Mouse (Mus musculus): ENCODE results near the gene Lamp3. TPM values are rescaled to one million over a fixed set of nuclear protein-coding genes. Genes with fewer than 3 reads are reported as not detected.

The Lamp3 gene
- total RNA-seq (2023): not detected

DNA sequence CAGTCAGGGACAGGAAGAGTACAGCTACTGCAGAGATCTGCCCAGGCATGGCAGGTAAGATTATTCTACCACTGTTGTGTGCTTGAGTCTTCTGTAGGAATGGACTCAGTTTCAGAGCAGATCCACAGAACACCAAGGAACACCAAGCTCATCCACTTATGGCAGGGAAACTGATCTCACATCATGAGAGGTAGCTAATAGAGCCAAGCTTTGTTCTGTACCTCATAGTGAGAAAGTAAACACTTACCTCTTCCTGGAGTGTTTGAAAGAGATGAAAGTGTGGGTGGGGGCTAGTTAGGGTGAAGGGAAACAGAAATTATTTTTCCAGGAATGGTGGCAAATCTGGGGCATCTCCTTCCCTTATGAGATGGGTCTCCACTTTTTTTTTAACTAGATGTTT lies at the start of gene Lamp3:
Gene Lamp3, minus strand, starts transcription at position 160 of the 400 bp plus-strand sequence.

DNA sequence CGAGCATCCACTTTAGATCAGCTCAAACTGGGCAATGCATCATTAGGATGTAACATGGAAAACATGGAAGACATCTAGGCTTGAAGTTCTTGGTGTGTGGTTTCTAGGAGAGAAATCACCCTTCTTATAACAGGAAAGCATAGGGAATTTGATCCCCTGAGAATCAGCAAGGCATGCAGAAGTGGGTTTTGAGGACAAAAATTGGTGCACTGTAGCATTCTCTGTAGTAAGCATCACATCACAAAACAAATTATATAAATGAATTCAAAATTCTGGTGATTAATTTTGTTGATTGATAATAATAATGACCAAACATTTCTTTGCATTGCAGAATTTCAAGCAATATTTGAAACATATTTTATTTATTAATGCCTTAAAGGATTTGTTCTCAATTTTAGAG lies 76.4 kb downstream of the Lamp3 start, which contains the start of gene Olfr171:
Gene Olfr171, minus strand, starts transcription at position 101 of the 400 bp plus-strand sequence.

DNA sequence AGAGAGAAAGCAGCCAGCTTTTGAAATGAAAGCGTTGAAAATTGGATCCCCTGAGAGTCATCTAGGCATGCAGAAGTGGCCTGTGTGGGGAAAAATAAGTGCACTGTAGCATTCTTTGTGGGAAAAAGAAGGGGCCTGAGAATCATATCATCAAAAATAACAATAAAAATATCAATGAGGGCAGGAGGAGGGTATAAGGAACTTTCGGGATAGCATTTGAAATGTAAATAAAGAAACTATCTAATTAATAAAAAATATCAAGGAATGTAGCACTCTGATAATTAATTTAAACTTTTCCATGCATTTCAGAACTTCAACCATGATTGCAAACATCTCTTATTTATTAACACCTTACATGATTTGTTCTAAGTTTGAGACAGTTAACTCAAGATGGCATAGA lies 94.4 kb downstream of the Lamp3 start, which contains the start of gene Olfr170:
Gene Olfr170, minus strand, starts transcription at position 101 of the 400 bp plus-strand sequence.

Other genes with a start within 250 kb of the Lamp3 start
- gene Olfr166, start 222.7 kb downstream of the Lamp3 start, total RNA-seq (2023): not detected
- not detected for gene Olfr167, start 184.1 kb downstream of the Lamp3 start, total RNA-seq (2023)
- not detected for gene Olfr168, start 170.8 kb downstream of the Lamp3 start, total RNA-seq (2023)
- not detected for gene Olfr169, start 134.6 kb downstream of the Lamp3 start, total RNA-seq (2023)
- not detected for gene Olfr170, start 94.5 kb downstream of the Lamp3 start, total RNA-seq (2023)
- gene Olfr171, start 76.5 kb downstream of the Lamp3 start, total RNA-seq (2023): not detected
- gene B3gnt5, start 53.8 kb upstream of the Lamp3 start, total RNA-seq (2023): 1 to 10 TPM; 3.3 to 3.4 TPM

Measured in monocyte, adult 59 days (primary cell).